Mouse (Mus musculus): ENCODE data around the gene Cst3.

Gene Cst3

GRCm38 (mm10) chr2:148875335-148875811 lies at the start of gene Cst3:
Gene Cst3 (minus strand): TSS chr2:148875692.
- DNase-seq (ENCODE audit: low read depth, low spot score), result peak; percentile 78

DNA sequence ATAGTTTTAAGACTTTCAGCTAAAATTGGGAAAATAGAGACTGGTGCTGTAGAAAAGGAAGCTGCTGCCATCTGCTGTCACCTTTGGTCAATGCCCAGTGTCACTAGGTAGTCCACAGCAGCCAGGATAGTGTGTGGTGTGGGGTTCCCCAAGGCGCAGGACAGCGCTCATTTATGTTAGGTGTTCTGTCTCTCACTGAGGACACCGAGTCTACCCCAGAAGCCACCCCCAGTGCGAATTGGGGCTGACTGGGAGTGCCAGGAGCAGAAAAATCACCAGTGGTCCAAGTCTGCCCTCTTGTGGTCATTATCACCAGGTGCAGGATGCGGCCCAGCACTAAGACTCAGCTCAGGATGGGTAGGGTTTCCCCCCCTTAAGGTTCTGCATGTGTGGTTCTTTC lies 26.8 kb upstream of the Cst3 start:
- no peak for DNase-seq (ENCODE audit: low read depth, low spot score)

- DNase-seq (ENCODE audit: low read depth, low spot score), result no peak
These were observed 24.8 kb upstream of the Cst3 start for GRCm38 (mm10) chr2:148900305-148900704.

DNA sequence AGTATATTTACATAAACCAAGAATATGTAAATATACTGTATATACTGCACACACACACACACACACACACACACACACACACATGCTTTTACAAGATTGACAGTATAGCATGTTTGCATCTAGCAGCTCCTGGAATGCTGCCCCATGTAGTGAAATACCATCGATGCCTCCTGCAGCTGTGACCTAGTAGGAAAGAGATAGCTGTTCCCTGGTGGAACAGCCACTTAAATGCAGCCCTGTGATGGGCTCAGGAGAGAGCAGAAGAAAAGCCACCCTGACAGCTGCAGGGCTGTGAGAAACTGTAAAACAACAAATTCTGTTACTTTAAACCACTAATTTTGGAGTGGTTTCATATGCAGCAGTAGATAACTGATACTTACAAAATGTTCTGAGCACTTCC lies 20.7 kb upstream of the Cst3 start:
- no peak for DNase-seq (ENCODE audit: low read depth, low spot score)

DNA sequence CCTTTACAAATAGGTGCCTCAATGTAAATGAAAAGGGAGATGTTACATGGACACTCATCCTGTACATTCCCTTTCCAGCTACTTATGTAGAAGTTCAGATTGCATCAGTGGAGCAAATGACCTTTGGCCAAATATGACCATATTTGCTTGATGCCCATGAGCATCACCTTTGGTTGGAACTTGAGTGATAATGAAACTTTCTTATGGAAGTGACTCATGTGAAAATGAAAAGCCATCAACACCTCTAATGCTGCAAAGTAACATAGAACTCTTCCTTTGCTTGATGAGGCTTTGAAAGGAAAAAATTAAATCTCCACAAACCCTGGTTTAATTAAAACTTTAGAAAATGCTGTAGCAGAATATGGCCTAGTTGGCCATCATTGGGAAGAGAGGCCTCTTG lies 17.6 kb upstream of the Cst3 start:
- no peak for DNase-seq (ENCODE audit: low read depth, low spot score)

- DNase-seq (ENCODE audit: low read depth, low spot score), result no peak
These were observed 14.7 kb upstream of the Cst3 start for GRCm38 (mm10) chr2:148890021-148890851.

DNA sequence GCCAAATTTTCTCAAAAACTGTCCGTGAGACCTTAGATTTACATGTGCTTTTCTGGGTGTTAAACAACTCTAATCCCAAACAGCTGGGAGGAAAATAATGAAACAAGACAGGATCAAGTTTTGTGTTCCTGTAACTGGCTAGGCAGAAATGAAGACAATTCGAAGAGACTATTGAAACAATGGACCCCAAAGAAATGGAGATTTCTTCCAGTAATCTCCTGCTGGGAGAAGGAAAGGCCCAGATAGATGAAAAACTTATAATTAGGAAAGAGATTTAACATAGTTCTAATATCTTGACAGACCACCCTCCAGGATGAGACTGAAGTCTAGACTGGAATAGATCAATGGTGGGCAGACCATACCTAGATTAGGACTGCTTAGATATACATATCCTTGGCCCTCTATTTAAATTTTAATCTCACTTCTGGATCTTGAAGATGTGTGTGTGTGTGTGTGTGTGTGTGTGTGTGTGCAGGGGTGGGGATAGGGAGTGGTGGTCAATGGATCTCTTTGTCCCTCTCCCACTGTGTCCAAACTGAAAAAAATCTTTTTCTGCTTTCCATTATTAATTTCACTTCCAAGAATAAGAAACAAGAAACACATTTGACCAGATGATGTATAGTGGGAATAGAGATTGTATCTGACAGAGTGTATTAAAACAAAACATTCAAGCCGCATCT lies 14.0 kb upstream of the Cst3 start:
- no peak for DNase-seq (ENCODE audit: low read depth, low spot score)

DNA sequence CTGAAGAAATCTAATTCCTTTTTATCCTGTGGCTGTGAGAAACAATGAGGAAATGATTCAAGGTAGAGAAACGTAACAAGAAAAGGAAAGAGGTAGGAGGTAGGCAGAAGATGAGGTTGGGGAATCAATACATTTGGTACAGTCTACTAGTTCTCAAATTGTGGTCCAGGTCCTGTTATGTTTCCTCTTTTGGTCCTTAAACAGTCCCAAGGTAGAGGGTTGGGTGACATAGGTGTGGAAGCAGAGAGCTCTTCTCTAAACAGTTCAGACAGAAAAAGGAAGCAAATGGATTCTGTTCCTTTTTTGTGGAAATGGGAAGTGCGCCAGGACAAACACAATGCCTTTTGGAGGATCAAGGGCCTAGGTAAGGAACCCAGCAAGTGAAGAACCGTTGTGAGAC lies 13.4 kb upstream of the Cst3 start:
- no peak for DNase-seq (ENCODE audit: low read depth, low spot score)

GRCm38 (mm10) chr2:148884738-148885137 lies 9.2 kb upstream of the Cst3 start:
- DNase-seq (ENCODE audit: low read depth, low spot score), result no peak

DNA sequence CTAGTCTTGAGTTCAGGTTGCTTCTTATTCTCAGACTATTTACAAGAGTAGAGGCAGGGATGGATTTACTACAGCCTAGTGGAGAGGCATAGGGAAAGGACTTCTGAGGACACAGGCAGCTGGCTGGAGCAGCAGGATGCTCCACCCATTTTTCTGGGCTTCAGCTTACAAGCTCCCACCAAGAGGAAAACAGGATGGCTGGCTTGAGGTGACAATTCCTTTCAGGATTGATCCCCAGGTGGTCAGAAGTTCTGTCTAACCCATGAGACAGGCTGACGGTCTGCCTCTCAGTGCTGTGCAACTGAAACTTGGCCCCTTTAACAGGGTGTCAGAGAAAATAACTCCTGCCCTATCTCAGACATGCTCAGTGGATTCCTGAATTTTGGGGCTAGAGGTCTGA lies 3.7 kb upstream of the Cst3 start:
- DNase-seq (ENCODE audit: low read depth, low spot score), result no peak

DNA sequence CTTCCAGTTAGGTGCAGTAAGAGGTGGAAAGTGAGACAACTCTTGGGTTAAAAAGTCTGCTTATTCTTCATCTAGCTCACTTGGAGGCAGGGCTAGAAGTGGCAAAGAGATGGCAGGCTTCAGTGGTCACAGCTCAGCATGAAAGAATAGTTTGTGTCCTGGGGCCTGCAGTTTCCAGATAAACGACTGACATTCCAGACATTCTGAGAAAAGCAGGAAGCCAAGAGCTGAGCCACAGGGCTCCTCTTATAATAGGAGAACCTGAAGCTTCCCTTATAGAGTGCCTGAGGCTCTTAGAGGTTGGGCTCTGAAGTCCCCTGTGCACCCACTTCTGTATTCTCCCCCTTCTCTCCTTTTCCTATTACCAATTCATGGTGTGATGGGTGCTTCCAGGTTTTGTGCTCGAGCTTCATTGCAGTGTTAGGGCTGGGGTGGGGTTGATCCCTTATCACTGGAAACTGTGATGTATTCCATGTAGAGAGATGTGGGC lies 3.2 kb upstream of the Cst3 start:
- no peak for DNase-seq (ENCODE audit: low read depth, low spot score)

DNA sequence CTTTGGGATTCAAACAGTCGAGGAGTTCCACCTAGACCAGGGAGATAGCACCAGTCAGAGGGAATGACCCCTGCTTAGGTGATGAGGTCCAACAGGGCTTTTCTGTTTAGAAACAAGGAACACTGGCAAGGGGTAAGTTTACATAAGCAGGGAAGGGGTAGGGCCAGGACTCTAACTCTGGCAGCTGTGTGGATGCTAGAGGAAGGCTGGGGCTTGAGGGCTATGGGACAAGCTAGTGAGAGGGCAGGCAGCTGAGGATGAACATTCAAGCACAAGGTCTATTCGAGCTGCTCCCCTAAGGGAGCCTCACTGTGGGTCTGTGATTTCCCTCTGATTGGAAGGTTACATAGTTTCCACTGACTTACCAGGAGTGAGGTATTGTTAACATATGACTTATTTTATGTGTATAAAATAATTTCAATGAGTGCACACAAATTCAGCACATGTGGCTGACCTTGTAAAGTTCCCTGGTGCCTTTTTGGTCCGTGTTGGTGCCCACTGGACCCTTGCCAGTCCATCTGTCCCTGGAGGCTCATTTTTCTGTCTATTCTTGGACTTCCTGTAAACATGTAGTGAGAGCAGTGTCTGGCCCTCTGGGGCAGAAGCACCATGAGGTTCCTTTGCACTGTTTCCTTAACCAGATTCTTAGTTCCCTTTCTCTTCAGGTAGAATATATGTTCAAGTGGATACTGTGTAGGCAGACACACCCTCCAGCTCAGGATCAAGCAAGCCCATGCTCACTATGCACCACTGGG lies 1.7 kb upstream of the Cst3 start:
- no peak for DNase-seq (ENCODE audit: low read depth, low spot score)

DNA sequence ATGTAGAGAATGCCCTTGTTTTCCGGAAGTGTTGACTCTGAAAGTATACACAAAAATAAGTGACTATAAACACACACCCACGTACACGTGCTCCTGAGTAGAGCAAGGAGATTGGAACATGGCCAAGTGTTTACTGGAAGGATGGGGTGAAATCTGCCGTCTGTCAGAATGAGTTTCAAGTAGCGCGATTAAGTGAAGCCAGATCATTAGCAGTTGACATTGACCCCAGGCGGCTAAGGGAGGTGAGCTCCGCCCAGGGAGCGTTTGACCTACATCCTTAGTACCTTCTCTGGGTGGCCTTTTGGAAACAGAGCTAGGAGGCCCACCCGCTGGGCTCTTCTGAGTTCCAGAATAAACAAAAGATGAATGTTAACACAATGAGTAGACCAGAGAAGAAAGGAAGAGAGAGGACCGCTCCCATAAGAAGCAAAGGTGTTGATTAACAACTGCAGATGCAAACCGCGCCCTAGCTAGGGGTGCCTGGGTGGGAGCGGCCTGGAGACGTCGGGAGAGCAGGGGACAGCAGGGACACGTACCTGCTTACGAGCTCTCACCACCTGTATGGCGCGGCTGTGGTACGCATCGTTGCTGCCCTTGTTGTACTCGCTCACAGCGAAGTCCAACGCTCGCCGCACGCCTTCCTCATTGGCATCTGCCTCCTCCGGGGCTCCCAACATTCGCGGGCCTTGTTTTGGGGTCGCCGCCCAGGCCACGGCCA lies 716 bp downstream of the Cst3 start:
- DNase-seq (ENCODE audit: low read depth, low spot score), result no peak

GRCm38 (mm10) chr2:148874224-148874616 lies 1.3 kb downstream of the Cst3 start:
- DNase-seq (ENCODE audit: low read depth, low spot score), result no peak

DNA sequence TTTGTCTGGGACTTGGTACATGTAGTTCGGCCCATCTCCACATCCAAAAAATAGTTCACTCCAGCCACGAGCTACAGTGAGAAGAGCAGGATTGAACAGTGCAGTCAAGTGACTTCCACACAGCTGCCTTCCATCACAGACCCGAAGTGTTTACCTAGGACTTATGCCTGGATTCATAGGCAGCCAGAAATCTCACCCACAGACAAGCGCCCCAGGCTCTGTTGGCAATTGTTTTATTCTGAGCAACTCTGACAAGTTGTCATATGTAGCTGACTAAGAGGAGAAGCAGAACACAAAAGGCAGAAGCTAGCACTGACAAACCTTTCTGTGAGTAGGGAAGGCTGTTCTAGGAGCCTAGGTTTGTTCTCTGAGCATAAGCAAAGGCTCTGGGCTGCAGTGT lies 2.6 kb downstream of the Cst3 start:
- DNase-seq (ENCODE audit: low read depth, low spot score), result no peak

DNA sequence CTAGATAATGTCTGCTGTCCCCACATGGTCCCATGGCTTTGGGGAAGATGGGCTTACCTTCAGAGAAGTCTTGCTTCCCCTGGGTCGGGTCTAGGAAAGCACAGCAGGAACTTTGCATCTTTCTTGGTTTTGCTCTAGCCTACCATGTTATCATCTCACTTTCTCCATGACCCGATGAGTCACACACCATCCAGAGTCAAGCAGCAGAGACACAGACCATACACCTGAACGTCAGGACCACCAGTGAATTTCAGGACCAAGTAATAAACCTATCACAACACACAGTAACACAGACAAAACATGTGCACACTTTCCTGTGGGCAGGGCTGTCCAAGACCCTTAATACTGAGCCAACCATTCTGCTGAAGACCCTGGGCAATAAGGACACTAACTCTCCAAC lies 5.0 kb downstream of the Cst3 start:
- DNase-seq (ENCODE audit: low read depth, low spot score), result no peak

- no peak for DNase-seq (ENCODE audit: low read depth, low spot score)
These were observed 6.5 kb downstream of the Cst3 start for GRCm38 (mm10) chr2:148868959-148869358.

DNA sequence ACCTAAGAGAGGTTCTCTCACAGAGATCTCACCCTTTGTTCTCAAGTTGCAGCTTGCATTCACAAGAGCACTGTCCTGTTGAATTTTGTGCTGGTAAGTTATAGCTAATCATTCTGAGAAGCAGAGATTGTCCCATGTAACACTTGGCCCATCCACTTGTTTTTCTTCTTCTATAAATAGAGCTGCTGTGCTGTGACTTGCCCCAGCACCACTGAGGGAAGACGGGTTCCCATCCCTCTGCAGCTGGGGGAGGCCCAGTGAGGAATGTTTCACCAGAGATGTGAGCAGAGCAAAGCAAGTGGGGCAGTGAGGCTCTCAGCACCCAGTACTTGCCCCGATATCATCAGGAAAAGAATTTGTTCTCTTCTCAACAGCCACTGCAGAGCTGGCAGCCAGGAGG lies 10.5 kb downstream of the Cst3 start, which contains the start of gene 9230104L09Rik:
Gene 9230104L09Rik, minus strand, starts transcription at position 73 of the 400 bp plus-strand sequence.
- DNase-seq (ENCODE audit: low read depth, low spot score), result no peak

GRCm38 (mm10) chr2:148861693-148862092 lies 13.8 kb downstream of the Cst3 start:
- no peak for DNase-seq (ENCODE audit: low read depth, low spot score)

GRCm38 (mm10) chr2:148860993-148861392 lies 14.5 kb downstream of the Cst3 start:
- DNase-seq (ENCODE audit: low read depth, low spot score), result no peak

- DNase-seq (ENCODE audit: low read depth, low spot score), result no peak
These were observed 18.0 kb downstream of the Cst3 start for GRCm38 (mm10) chr2:148857506-148857905.

Data from telencephalon, adult 2 months (tissue).